Mouse (Mus musculus): ENCODE measurements at regions not wholly inside any gene's neighbourhood (a gene's known extent, or its start where the extent isn't known, plus 50 kb on each side); places are given as distances from the start of the nearest gene placed in this dataset.

- no peak for TF ChIP-seq CTCF (IDR thresholded peaks at IDR 0.05; ENCODE audit: low read depth)
- no peak for TF ChIP-seq EP300 (optimal IDR thresholded peaks at IDR 0.05)
These were observed 688.5 kb downstream of the Tns3 start for GRCm38 (mm10) chr11:7975845-7976244.
